Mouse (Mus musculus) thymus, adult 2 months (tissue): Measurements from ENCODE around the gene Atf3.

Source experiments
- CTCF ChIP-seq: fragments of 200-500 bp; IDR thresholded peaks from 2 replicates; pipeline ENCODE4 v1.5.1; 2012; ENCODE audit warnings: mild to moderate bottlenecking, control low read depth, low read length, moderate library complexity, borderline replicate concordance; ENCODE audit not compliant: control insufficient read depth, poor library complexity, insufficient read depth; ENCODE audit errors: extremely low read depth
- POLR2A ChIP-seq: fragments of 200-500 bp; IDR thresholded peaks from 2 replicates; pipeline ENCODE4 v1.6.1; 2012; ENCODE audit warnings: mild to moderate bottlenecking, low read length, control low read depth, moderate library complexity; ENCODE audit not compliant: control insufficient read depth, poor library complexity, insufficient read depth; ENCODE audit errors: extremely low read depth

DNA sequence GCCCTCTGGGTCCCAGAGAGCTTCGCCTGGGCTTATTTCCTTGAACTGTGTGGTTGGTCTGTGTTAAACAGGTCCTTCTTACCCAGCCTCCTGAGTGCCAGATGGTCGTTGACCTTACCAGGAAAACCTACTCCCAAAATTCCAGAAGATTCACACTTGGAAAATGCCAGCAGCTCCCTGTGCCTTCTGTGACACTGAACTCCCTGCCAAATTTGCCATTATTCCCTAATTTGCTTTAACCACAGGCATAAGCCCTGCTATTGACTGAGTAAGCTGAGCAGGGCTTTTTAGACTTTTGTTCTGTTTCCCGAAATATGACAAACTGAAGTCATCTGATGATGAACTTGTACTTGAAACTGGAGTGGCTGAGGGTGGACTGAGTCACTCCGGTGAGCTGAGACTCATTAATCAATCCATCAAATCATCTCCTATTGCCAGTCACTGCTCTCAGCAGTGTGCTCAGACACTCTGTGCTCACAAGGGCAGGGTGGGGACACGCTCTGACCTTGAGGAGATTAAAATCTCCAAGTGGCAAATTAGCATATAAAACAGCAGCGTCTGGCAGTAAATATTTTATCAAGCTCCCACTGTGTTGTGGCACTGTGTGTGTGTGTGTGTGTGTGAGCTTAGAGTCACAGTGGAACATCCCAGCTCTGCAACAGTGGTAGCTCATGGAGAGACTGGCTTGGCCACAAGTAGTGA lies 28.0 kb downstream of the Atf3 start:
- TF ChIP-seq POLR2A (no peak), CTCF (no peak)
